ENCODE assay signal across 8 mouse cellular contexts in genomic region chrX:12761626-12762333, GRCm38 (mm10). TPM values are rescaled to one million over a fixed set of nuclear protein-coding genes. Genes with fewer than 3 reads are reported as not detected.
DNase-seq lines count a peak whose midpoint lies in the region; ATAC-seq and TF ChIP-seq lines count a peak whose summit lies in the region.

Gene Med14, minus strand, starts transcription at chrX:12762073.

- peak within 1 kb of the TSS; percentile 68 for H3K4me3 ChIP-seq in hindbrain, embryonic 10.5 days
- H3K4me3 ChIP-seq in lung, postnatal 0 days (ENCODE audit: low read depth, low read length) = peak within 1 kb of the TSS; percentile 56

- H3K36me3 ChIP-seq in hindbrain, embryonic 10.5 days = no peaks in the 10 kb centered on the region
- no peaks in the 10 kb centered on the region for H3K36me3 ChIP-seq in lung, postnatal 0 days (ENCODE audit: insufficient read depth, low read length)

- TF ChIP-seq CTCF in lung, postnatal 0 days (IDR thresholded peaks at IDR 0.05) = peak; percentile 58

- H3K27ac ChIP-seq in hindbrain, embryonic 10.5 days = peak within 1 kb of the TSS; percentile 94
- peak within 1 kb of the TSS; percentile 95 for H3K27ac ChIP-seq in lung, postnatal 0 days (ENCODE audit: low read length)

- H3K9ac ChIP-seq in lung, postnatal 0 days (replicated peaks; ENCODE audit: low read depth) = peak within 1 kb of the TSS; percentile 52

- peak; percentile 91 for DNase-seq in NIH3T3 (ENCODE audit: low read depth)
- peak; percentile 93 for DNase-seq in cerebellum, adult 9-11 months
- peak; percentile 42 to 85 for DNase-seq in frontal cortex, adult 2 months (ENCODE audit: extremely low spot score in 1 of 2, low spot score in 1 of 2)
- peak; percentile 88 for DNase-seq in hindbrain, embryonic 10.5 days (ENCODE audit: low spot score)
- DNase-seq in layer of hippocampus, postnatal 10 days (ENCODE audit: low spot score in 2 of 2) = peak; percentile 81 to 86
- DNase-seq in lung, postnatal 0 days (ENCODE audit: low spot score) = peak; percentile 92
- DNase-seq in ovary, postnatal 10 days (ENCODE audit: low spot score) = peak; percentile 56
- peak; percentile 87 for DNase-seq in thymus, postnatal 0 days (ENCODE audit: low spot score)

- peak within 1 kb of the TSS; percentile 52 for H3K4me2 ChIP-seq in lung, postnatal 0 days (replicated peaks; ENCODE audit: low read depth, low read length)

- ATAC-seq in lung, postnatal 0 days = peak; percentile 97

- 7% methylated on average over 63 of the region's 79 CpGs for WGBS in hindbrain, embryonic 10.5 days
- 5% methylated on average over 37 of the region's 79 CpGs for WGBS in lung, postnatal 0 days

- H3K27me3 ChIP-seq in hindbrain, embryonic 10.5 days (ENCODE audit: insufficient read depth, poor library complexity, severe bottlenecking) = peaks cover 17% of the 10 kb centered on the region
- no peaks in the 10 kb centered on the region for H3K27me3 ChIP-seq in lung, postnatal 0 days (replicated peaks; ENCODE audit: insufficient read depth, low read length)

- H3K9me3 ChIP-seq in hindbrain, embryonic 10.5 days = no peaks in the 10 kb centered on the region
- no peaks in the 10 kb centered on the region for H3K9me3 ChIP-seq in lung, postnatal 0 days (ENCODE audit: low read length)

- no peak for TF ChIP-seq EP300 in lung, postnatal 0 days (IDR thresholded peaks at IDR 0.05)

- H3K4me1 ChIP-seq in hindbrain, embryonic 10.5 days (replicated peaks) = peaks cover 16% of the 10 kb centered on the region
- H3K4me1 ChIP-seq in lung, postnatal 0 days (ENCODE audit: insufficient read depth, low read depth, low read length) = no peaks in the 10 kb centered on the region

RNA-seq across cellular contexts. Expression of gene Med14, which starts in this region (rescaled TPM):
- 34.5 and 35.2 TPM in 2 replicates for polyA plus RNA-seq in frontal cortex, adult 2 months (2012; rRNA removed)
- polyA plus RNA-seq in hindbrain, embryonic 10.5 days (2016; fragmentation: Nextera tagmentation; extraction: Ambion mirVana) = 11.1 and 11.5 TPM in 2 replicates
- total RNA-seq in layer of hippocampus, postnatal 10 days (2021) = 10 to 100 TPM; 69.1 TPM
- polyA plus RNA-seq in lung, postnatal 0 days (2015; fragmentation: Nextera tagmentation; extraction: Ambion mirVana) = 5.3 TPM in 2 replicates
- polyA plus RNA-seq in thymus, postnatal 0 days (2015; fragmentation: Nextera tagmentation; extraction: Ambion mirVana) = 15.3 and 15.6 TPM in 2 replicates

Comparison
In these comparisons a context has a peak if more than half of its experiments do, and no peak if none do; other contexts are left out.
1. Peak in every context shown above with its lines: DNase-seq, ATAC-seq, H3K4me3 ChIP-seq and H3K27ac ChIP-seq.